Mouse (Mus musculus): Measurements from ENCODE around the gene 1110059E24Rik.

Gene 1110059E24Rik

DNA sequence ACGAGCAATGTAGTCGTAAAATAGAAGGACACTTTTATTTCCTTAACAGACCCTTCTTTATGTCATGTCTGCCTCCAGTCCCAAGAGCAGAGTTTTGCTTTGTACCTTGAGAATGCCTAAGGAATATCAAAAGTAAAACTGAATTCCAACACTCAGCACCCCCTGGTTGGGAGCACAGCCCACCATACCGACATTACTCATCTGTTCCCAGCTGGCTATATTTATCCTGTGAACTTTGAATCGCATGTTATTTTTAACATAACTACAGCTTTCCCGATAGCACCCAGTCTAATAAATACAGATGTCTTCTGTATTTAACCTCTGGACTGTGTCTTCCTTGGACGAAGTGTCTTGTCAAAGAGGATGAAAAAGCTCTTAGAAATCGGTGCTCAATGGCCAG lies 80.8 kb downstream of the 1110059E24Rik start:
- DNase-seq (ENCODE audit: low spot score): no peak

DNA sequence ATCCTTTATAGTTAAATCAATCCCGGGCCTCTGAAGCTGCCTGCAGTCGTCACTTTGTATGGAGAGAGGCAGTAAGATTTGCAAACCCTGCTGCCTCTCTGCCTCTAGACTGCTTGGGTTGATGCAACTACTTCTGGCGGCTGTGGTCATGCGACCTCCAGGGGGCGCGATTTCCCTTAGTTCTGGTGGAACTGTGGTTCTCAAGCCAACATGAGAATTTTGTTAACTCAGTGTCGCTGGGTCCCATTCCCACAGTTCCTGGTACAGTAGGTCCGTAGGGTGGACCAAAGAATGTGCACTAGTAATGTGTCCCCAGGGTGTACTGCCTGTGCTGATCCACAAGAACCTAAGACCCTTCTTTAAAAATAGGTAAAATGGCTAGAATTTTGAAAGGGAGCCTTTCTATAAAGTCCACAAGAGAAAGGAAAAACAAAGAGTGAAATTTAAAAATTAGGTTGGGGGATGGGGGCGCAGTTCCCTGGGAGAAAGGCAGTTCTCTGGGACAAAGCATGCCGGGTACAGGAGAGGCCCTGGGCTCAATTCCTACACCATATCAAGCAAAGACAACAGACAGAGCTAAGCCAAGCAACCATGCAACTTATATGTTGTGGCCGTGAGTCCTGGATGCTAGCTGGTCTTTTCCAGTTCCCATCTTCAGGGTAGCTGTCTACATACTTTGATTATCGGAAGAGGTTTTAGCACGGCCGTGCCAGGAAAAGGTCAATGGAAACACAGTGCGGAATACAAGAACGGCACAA lies 81.4 kb downstream of the 1110059E24Rik start:
- peak; percentile 70 for DNase-seq (ENCODE audit: low spot score)

DNA sequence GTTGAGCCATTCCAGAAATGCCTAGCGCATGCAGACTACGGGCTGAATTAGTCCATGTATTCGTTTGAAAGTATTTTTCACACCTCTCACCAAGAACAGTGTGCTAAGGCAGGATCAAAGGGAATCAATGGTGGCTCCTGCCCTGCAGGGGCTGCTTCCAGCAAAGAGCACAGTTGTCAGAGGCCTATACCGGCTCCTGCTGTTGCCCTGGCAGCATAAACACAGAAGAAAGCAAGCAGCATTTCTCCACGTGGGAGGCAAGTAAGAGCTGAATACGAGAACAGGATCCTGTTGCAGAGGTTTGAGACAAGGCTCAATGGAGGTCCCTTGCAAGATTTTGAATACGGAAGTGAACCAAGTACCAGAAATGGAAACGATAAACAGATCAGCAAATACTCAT lies 82.0 kb downstream of the 1110059E24Rik start:
- no peak for DNase-seq (ENCODE audit: low spot score)

- DNase-seq (ENCODE audit: low spot score): no peak
Measured at GRCm38 (mm10) chr19:21568528-21569185, 84.1 kb downstream of the 1110059E24Rik start.

DNA sequence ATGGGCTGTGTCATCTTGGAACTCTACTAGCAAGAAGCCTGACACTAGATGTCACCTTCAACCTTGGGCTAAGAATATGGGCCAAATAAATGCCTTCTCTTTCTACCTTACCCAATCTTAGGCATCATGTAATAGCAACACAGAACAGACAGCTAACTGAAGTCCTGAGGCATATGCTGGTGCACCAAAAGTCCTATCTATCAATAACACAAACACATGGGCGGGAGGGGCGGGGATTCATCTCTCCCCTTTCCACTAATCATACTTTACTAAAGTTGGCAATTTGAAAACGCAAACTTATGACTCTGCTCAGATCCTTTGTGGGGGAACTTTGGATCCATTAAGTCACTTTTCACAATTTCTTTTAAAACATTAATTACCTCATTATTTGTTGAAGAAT lies 84.8 kb downstream of the 1110059E24Rik start:
- DNase-seq (ENCODE audit: low spot score): no peak

GRCm38 (mm10) chr19:21566484-21566883 lies 86.3 kb downstream of the 1110059E24Rik start:
- DNase-seq (ENCODE audit: low spot score): no peak

- no peak for DNase-seq (ENCODE audit: low spot score)
Measured at GRCm38 (mm10) chr19:21564461-21564797, 88.3 kb downstream of the 1110059E24Rik start.

DNA sequence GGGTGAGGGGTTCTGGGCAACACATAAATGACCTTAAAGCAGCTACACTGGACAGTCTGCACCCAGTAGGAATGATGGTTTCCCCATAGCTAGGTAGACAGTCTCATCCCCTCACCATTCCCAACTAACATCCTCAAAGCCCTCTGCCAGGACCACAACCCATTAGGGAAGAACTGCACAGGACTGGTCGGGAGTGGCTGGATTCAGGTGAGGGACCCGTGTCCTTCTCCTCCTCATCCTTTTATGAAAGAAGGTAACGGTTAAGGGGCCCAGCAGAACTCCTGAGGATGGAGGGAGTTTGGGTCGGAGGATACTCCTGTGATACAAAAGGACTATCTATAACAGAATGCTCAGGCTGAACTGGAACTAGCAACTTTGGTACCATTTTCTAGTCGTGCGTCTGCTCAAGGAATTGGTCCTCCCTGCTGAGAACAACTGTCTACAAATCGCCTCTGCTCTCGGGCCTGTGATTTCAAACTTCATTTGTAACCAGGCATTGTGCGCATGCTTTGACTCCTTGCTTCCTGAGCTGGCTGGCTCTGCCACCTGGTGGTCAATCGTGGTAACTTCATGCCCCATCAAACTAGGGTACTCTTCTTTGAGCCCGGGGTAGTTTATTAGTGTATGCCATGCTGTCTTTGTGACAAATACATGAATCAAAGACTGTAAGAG lies 88.9 kb downstream of the 1110059E24Rik start:
- DNase-seq (ENCODE audit: low spot score): peak; percentile 32

DNA sequence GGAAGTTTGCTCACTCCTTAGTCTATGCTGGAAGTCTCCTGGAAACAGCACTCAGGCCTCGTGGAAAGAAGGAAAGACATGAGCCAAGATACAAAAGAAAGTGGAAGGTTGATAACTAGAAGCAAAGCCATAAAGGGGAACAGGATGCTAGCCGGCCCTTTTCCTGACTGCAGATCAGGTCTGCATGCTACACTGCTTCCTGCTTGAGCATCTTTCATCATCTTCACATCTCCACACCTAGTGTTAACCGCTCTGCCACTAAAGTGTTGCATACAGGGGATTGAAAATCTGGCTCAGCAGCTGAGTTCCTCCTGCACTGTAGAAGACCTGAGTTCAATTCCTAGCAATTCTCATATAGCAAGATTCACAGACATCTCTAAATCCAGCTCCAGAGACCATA lies 89.8 kb downstream of the 1110059E24Rik start:
- DNase-seq (ENCODE audit: low spot score): no peak

DNA sequence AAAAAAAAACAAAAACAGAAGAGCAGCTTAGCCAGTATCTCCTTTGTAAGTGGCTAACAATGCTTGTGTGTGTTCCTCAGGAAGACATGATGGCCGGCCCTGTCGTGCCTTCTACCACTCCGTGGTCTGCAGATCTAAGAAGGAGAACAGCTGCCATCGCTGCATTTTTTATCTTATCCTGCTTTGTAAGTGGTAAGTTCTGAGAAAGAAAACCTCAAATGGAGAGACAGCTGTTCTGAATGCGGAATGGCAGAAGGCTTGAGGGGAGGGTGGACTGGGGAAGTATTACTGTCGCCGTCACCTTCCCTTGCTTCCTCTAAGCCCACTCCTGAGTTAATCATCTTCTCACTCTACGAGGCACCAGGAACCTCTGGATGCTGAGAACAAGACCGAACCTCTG lies 100.0 kb downstream of the 1110059E24Rik start:
- no peak for DNase-seq (ENCODE audit: low spot score)

- no peak for DNase-seq (ENCODE audit: low spot score)
Measured at GRCm38 (mm10) chr19:21551921-21552536, 100.7 kb downstream of the 1110059E24Rik start.

- no peak for DNase-seq (ENCODE audit: low spot score)
Measured at GRCm38 (mm10) chr19:21549713-21550112, 103.1 kb downstream of the 1110059E24Rik start.

DNA sequence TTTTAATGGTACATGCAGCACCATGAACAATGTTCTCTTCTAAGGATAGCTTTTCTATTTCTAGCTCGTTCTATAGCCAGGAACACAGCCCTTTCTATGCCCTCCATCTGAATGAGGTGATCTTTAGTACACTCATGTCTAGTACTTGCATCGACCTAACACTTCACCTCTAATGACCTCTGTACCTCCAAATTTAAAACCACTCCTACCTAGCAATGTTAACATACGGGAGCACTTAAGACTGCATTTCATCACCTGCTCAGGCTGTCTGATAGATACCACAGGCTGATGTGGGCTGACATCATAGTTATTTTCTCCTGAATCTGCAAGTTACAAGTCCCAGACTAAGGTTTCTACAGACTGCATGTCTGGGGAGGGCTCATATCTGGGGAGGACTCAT lies 103.8 kb downstream of the 1110059E24Rik start:
- no peak for DNase-seq (ENCODE audit: low spot score)

- DNase-seq (ENCODE audit: low spot score): no peak
Measured at GRCm38 (mm10) chr19:21537125-21537524, 115.7 kb downstream of the 1110059E24Rik start.

All from urinary bladder, postnatal 10 days (tissue).